In the genomic region with DNA sequence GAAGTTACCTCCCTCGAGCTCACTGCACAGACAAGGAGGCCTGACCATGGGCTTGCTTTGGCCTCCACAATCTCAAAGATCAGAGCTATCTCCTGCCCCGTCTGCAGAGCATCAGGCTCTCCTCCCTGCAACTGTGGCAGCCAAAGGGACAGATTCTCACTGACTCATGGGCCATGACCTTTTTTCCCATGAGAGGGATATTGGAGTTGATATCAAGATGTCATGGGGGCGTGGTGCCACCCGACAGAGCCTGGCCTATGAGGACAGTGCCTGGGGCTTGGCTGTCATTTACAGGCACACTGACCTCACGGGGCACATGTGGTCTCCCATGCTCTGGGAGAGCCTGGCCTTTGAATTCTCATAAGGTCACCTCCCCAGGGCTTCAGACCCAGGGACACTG, we compare ENCODE assay signal across 10 mouse cellular contexts.
"Had no signal": no experiment of that assay in that cellular context is flagged by ENCODE, and none has a peak within 500 bp of the region (broad histone marks: within the 10 kb centered on the region; RNA-seq: fewer than 3 reads in every experiment).

No protein-coding gene starts in this region.

- DNase-seq: kidney, adult 8-10 months; kidney, postnatal 25 days; layer of hippocampus, postnatal 36 days; spleen, adult 18-20 months; thymus, adult 18-20 months; thymus, postnatal 14 days had no signal

- H3K4me3 ChIP-seq: limb, embryonic 13.5 days; midbrain, embryonic 15.5 days; neural tube, embryonic 12.5 days had no signal

- H3K27ac ChIP-seq: limb, embryonic 13.5 days; liver, embryonic 14.5 days; midbrain, embryonic 15.5 days; neural tube, embryonic 12.5 days had no signal
